Mouse (Mus musculus): ENCODE results near the gene Zfp777. TPM values are rescaled to one million over a fixed set of nuclear protein-coding genes. Genes with fewer than 3 reads are reported as not detected.

Zfp777 gene
- total RNA-seq, 4 experiments from 2014 or later: 23.9 to 31.1 (median 27.5) TPM

DNA sequence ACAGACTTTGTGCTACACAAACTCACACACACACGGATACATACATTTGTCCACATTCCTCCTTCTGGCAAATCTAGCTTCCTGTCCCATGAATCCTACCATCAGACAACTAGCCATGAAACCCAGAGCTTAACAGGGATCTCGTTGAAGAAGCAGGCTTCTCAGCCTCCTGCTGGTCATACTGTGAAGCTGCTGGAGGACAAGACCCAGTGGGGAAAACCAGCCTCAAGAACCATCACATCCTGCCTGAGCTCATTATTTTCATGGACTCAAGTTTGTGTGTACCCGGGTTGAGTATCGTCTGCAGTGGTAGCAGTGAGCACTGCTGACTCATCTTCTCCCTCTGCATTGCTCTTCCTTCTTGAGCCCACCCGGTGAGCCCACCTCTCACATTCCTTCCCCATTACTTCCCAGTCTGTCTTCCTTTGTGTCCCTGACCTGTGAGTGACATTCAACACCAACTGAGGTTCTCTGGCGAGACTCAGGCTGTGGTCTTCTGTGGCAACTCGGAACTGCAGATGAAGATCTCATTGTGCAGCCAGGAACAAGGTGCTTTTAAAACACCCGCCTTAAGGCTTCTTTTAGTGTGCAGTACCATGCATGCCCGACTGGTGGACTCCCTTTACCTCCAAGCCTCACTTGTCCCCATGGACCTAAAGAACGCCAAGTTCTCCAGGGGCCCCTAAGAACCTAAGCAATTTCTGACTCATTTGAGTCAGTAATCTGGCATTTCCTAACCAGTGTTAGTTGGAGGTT is 22.6 kb downstream of the Zfp777 start:
- DNase-seq: no peak

DNA sequence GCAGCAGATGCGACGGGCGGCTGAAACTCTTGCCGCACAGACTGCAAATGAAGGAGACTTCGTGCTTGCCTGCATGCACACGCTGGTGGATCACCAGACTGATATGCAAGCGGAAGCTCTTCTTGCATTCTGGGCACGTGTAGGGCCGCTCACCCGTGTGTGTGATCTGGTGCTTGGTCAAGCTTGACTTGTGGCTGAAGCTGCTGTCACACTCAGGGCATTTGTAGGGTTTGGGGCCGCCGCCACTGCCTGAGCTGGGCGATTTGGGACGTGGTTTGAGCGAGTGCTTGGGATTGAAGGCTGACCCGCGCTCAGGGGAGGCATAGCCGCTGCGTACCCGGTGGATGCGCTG is 23.7 kb downstream of the Zfp777 start:
- DNase-seq: no peak

DNA sequence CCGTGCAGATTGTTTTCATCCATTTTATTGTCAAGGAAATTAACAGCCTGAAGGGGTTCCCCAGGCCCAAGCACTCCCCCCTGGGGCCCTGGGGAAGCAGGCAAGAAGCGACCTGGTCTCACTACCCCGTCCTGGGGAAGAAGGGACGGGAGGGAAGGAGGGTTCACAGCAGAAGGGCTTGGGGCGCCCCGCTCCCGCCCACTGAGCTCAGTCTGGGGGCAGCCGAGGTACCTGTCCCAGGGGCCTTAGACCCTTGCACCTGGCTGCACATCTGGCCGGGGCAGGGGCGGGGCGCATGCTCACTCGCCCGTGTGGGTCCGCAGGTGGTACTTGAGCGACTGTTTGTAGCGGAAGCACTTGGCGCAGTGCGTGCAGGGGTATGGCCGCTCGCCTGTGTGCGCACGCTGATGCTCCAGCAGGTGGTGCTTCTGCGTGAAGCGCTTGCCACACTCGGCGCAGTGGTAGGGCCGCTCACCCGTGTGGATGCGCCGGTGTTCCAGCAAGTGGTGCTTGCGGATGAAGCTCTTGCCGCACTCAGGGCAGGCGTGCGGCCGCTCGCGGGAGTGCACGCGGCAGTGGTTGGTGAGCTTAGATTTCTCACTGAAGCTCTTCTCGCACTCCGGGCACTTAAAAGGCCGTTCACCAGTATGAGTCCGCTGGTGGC is 24.2 kb downstream of the Zfp777 start:
- no peak for DNase-seq

DNA sequence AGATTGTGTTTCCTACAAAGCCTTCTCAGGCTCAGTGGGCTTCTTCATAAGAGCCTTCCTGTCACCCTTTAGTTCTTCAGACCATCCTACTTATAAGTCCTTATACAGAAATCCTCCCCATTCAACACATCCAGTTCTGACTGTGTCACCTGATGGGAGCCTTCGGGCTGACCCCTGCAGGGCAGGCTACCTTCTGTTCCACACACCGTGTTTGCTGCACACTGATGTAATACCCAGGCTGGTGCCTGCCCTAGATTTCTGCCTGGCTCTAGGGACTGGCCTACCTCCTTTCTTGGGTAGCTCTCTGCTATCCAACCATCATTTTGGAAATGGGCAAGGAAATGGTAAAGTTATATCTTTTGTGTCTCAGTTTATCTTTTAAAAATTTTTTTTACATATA is 26.0 kb downstream of the Zfp777 start:
- DNase-seq: no peak

DNA sequence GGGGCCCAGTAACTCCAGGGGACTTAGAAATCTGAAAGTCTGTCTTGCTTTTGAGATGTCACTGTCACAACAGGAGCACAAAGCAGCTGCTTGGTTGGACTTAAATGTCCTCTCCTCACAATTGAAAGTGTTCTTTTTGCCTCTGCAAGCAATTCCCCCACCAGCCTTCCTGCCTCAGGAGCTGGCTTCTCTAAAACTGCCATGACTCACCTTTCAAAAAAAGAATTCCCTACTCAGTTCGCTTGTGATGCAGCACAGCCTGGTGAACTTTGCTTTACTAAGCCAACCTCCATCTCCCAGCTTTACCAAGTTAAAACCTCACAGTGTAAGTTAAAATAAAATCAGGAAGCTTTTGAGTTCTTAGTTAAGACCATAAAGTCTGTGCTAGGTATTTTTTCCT is 27.0 kb downstream of the Zfp777 start:
- DNase-seq: no peak

DNA sequence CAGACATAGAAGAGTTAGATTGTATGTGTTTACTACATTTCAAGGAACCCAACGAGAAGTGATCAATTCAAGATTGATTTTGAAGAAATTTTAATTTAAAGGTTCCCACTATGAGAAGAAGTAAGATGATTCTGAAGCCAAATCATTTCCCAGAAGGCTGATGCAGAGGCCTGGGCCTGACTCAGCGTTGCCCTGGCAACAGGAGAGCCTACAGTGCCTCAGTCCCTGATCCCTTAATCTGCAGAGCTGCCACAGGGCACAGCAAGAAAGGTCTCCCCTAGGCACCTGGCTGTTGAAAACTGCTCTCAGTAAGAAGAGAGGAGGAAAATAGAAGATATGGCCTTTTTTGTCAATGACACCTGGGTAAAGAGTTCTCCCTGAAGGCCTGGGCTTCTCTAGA is 28.7 kb downstream of the Zfp777 start:
- DNase-seq: peak; percentile 30

DNA sequence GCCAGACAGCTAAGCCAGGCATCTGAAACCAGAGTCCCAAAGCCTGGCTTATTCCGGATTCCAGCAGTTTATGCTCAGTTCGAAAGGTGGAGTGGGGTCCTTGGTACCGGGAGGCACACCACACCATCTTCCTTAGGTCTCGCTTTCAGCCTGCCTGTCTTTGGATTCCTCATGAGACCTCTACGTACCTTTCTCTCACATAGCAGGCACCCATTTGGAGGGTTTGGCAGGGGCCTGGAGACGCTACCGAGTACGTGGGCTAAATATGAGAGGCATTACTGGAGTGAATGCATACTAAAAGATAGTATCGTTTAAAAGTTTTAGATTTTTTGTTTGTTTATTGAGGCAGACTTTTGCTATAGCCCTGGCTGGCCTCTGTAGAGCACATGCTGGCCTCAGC is 31.9 kb downstream of the Zfp777 start:
- DNase-seq: no peak

DNA sequence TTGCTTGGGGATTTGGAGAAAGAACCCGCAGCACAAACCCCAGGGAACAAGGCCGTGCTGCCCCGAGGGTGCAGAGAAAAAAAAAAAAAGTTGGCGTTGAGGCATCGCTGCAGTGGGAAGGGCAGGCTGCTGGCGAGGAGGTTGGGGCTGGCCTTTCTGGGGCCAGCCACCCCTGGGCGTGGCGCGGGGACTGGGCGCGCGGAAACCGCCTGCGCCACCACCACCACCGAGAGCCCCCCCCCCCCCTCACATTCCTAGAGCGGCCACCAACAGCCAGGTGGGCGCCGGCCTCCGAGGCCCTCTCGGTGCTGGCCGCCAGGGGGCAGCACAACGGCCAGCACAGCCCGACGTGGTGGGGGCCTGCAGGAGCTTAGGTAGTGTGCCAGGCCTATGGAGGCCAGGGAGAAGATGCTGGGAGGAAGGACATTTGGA is 32.6 kb downstream of the Zfp777 start:
- peak; percentile 45 for DNase-seq

DNA sequence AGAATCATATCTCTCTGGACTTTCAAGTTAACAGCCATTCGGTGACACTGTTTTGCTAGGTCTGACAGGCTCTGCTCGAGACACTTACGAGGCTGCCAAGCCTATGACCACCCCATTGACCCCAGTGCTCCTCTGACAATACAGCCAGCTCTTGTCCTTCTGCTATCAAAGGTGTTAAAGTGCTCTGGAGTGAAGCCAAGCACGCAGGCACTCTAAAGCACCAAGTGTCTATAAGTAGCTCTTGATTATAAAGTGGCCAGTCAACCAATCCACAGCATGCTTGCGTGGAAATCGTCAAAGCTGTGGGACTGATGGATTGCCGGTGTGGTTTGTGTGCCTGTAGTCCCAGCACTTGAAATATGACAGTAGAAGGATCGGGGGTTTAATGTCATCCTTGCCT is 38.0 kb downstream of the Zfp777 start:
- DNase-seq: no peak

DNA sequence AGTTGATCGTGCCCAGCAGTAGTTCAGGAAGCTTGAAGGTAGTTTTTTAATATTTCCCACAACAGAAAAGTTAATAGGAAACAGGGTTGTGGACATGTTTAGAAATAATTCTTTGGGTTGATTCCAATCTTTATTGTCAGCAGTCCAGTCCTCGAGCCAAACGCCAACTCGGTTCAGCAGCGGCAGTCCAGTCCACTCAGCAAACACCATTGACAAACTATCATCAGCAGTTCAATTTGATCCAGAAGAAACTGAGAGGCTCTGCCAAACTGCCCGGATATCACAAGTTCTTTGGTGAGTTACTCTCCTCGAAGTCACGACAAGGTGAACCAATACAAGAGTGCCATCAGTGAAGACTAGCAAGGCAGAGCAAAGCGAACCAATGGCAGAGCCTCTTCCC is 53.0 kb downstream of the Zfp777 start:
- no peak for DNase-seq

DNA sequence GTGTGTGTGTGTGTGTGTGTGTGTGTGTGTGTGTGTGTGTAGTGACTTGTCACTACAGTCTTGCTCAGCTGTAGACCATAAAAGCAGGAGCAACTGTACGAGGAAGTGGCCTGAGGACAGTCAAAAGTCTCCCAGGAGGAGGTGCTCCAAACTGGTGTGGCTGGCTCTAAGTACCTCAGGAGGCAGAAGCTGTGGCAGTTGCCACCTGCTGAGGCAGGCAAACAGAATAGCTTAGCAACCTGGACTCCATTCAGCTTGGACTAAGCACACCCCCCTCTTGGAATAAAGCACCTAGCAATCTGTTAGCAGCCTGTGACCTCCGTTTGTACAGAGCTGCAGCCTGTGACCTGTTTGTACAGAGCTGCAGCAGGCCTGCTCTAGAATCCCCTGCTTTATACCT is 64.8 kb downstream of the Zfp777 start:
- DNase-seq: no peak

DNA sequence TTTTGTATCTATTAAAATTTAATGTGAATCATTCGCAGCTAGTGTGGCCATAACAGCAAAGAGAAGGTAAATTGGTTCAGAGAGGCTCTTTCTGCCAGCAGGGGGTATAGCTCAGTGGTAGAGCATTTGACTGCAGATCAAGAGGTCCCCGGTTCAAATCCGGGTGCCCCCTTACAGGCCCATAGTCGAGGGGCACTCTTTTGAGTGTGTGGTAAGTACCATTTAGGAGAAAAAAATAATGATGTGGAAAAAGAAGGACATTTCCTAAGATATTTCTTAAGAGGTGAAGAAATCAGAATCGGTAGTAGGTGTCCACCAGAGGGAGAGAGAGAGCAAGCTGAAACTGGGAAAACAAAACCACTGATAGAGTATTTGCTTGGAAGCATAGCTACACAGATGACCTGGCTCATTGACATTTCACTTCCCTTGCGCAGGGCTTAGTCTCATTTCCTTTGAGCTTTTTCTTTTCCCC is 69.8 kb downstream of the Zfp777 start:
- DNase-seq: peak; percentile 90

DNA sequence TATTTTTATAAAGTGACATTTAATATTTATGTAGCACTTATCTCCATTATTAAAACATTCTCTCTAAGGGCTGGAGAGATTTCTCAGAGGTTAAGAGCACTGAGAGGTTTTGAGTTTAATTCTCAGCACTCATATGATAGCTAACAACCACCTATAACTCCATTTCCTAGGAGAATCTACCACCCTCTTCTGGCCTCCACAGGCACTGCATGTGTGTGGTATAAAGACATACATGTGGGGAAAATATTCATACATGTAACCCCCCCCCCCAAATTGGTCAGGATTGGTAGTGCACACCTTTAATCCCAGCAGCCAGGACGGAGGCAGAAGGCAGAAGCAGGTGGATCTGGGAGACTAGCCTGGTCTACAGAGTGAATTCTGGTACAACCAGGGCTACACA is 74.1 kb downstream of the Zfp777 start:
- no peak for DNase-seq

Small RNAs within 50 kb of the gene (microRNA-seq; reads per million reads assigned to microRNA genes)
- 0 to 0.34 reads per million in 2 experiments for gene Gm24563

Other genes starting within 250 kb of the Zfp777 start
- gene Pdia4, start 235.5 kb downstream of the Zfp777 start, total RNA-seq (2022): 100 to 1,000 TPM in 2 of 4 experiments, 10 to 100 TPM in 2; 98.3 to 114 (median 107) TPM
- gene Zfp786, start 218.0 kb downstream of the Zfp777 start, total RNA-seq (2022): 1 to 10 TPM; 1.0 to 1.8 (median 1.5) TPM
- gene Zfp398, start 213.2 kb downstream of the Zfp777 start, total RNA-seq (2022): 10 to 100 TPM; 15.0 to 19.0 (median 17.3) TPM
- 10 to 100 TPM in 1 of 4 experiments, 1 to 10 TPM in 3; 9.4 to 13.3 (median 9.7) TPM for gene Zfp282, start 171.7 kb downstream of the Zfp777 start, total RNA-seq (2022)
- 10 to 100 TPM; 17.0 to 25.4 (median 19.0) TPM for gene Zfp212, start 128.4 kb downstream of the Zfp777 start, total RNA-seq (2022)
- gene Zfp956, start 95.5 kb downstream of the Zfp777 start, total RNA-seq (2022): 10 to 100 TPM in 2 of 4 experiments, 1 to 10 TPM in 2; 7.6 to 16.1 (median 11.7) TPM
- 10 to 100 TPM; 25.6 to 34.6 (median 28.7) TPM for gene Zfp746, start 37.7 kb upstream of the Zfp777 start, total RNA-seq (2022)

Data from adrenal gland, adult 8-10 months (tissue).